ENCODE assay signal across 8 mouse cellular contexts in the genomic region with DNA sequence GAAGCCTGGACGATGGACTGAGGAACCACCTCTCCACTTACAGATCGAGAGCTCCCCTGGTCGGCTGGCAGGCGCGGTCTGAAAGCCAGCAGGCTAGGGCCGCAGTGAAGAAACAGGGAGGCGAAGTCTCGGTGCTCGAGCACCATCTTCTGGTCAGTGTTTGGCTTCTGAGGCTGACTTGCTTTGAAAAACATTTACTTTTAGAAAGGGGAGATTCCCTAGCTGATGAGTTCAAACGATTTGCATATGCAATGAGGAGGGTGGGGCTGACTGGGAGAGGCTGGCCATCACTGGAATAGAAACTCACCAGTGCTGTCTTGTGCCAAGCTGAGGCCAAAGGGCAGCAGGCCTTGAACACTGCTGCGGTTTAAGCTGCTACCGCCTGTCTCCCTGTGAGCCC. TPM values are rescaled to one million over a fixed set of nuclear protein-coding genes. Genes with fewer than 3 reads are reported as not detected.
DNase-seq lines count a peak whose midpoint lies in the region; ATAC-seq and TF ChIP-seq lines count a peak whose summit lies in the region.

No protein-coding gene starts in this region.

- 4% methylated on average over 12 of the region's 12 CpGs for WGBS in hindbrain, postnatal 0 days
- 4% methylated on average over 12 of the region's 12 CpGs for WGBS in midbrain, embryonic 11.5 days

- peak; percentile 87 for DNase-seq in CH12.LX (ENCODE audit: extremely low read depth)
- DNase-seq in adrenal gland, adult (ENCODE audit: inconsistent age in 2 of 2, low spot score in 1 of 2), result peak; percentile 84 to 91
- DNase-seq in embryo, embryonic 9.5 days (ENCODE audit: extremely low spot score), result peak; percentile 71
- peak; percentile 90 for DNase-seq in hindbrain, postnatal 0 days (ENCODE audit: low spot score)
- DNase-seq in left cerebral cortex, postnatal 10 days (ENCODE audit: extremely low spot score in 1 of 2, low spot score in 2 of 2), result peak; percentile 40 to 72
- peak; percentile 90 for DNase-seq in midbrain, embryonic 11.5 days (ENCODE audit: low spot score, missing footprints)
- DNase-seq in skeletal muscle tissue, adult 2 months (ENCODE audit: low read depth, low spot score), result peak; percentile 13
- no peak for DNase-seq in T-cell, adult 2 months (ENCODE audit: low spot score)

- H3K4me1 ChIP-seq in CH12.LX (ENCODE audit: control insufficient read depth in 1 of 2, insufficient read depth in 2 of 2), result peaks cover 4 to 20% of the 10 kb centered on the region in 2 experiments
- no peaks in the 10 kb centered on the region for H3K4me1 ChIP-seq in hindbrain, postnatal 0 days (ENCODE audit: insufficient read depth, low read length)
- peaks cover 3% of the 10 kb centered on the region for H3K4me1 ChIP-seq in midbrain, embryonic 11.5 days (ENCODE audit: control insufficient read depth, insufficient read depth, low read length)

- H3K27me3 ChIP-seq in CH12.LX (replicated peaks), result peaks cover 19% of the 10 kb centered on the region
- no peaks in the 10 kb centered on the region for H3K27me3 ChIP-seq in hindbrain, postnatal 0 days (ENCODE audit: insufficient read depth, low read length)
- peaks cover 22% of the 10 kb centered on the region for H3K27me3 ChIP-seq in midbrain, embryonic 11.5 days (ENCODE audit: control insufficient read depth, insufficient read depth, low read length)

- TF ChIP-seq CTCF in CH12.LX (conservative IDR thresholded peaks at IDR 0.05 in 1 of 2, IDR thresholded peaks at IDR 0.05 in 1 of 2; ENCODE audit: low read depth in 2 of 2, low read length in 2 of 2), result peak; percentile 14 to 90; a peak in 3 of 4 replicates
- peak; percentile 87 for TF ChIP-seq CTCF in hindbrain, postnatal 0 days (IDR thresholded peaks at IDR 0.05; ENCODE audit: low read depth)

- no peak for TF ChIP-seq POLR2A in CH12.LX (IDR thresholded peaks at IDR 0.05; ENCODE audit: low read depth, low read length)

- H3K9me3 ChIP-seq in CH12.LX (replicated peaks; ENCODE audit: low read length), result no peaks in the 10 kb centered on the region
- no peaks in the 10 kb centered on the region for H3K9me3 ChIP-seq in hindbrain, postnatal 0 days (ENCODE audit: low read length)
- no peaks in the 10 kb centered on the region for H3K9me3 ChIP-seq in midbrain, embryonic 11.5 days (ENCODE audit: control insufficient read depth, low read length)

- peak; percentile 79 for ATAC-seq in hindbrain, postnatal 0 days
- peak; percentile 79 for ATAC-seq in midbrain, embryonic 11.5 days (ENCODE audit: low FRiP score)

- TF ChIP-seq RAD21 in CH12.LX (IDR thresholded peaks at IDR 0.05; ENCODE audit: low read depth, low read length), result peak; percentile 92

- peak overlapping the region in 1 of 3 experiments; percentile 8 for H3K4me3 ChIP-seq in CH12.LX (replicated peaks in 1 of 3; ENCODE audit: low read depth in 2 of 3, low read length in 2 of 3, poor library complexity in 1 of 3)
- H3K4me3 ChIP-seq in hindbrain, postnatal 0 days (ENCODE audit: low read length), result no peak overlapping the region
- H3K4me3 ChIP-seq in midbrain, embryonic 11.5 days (ENCODE audit: low read depth, low read length), result no peak overlapping the region

- no peak overlapping the region for H3K4me2 ChIP-seq in CH12.LX (ENCODE audit: insufficient read depth, low read depth, poor library complexity, severe bottlenecking)
- no peak overlapping the region for H3K4me2 ChIP-seq in hindbrain, postnatal 0 days (ENCODE audit: low read depth, low read length)
- H3K4me2 ChIP-seq in midbrain, embryonic 11.5 days, result no peak overlapping the region

- H3K79me2 ChIP-seq in CH12.LX (replicated peaks; ENCODE audit: control insufficient read depth, extremely low read depth, insufficient read depth, poor library complexity, severe bottlenecking), result no peaks in the 10 kb centered on the region

- intact Hi-C loops in left cerebral cortex, postnatal 10 days (cut with DNase I), result loop anchor here (5.0 to 10.0 kb wide), 4 partner anchors 54 to 334 kb away; partner anchors contain the start of gene C1qc

- TF ChIP-seq EP300 in CH12.LX (IDR thresholded peaks at IDR 0.05; ENCODE audit: low read length), result no peak

- no peak overlapping the region for H3K9ac ChIP-seq in CH12.LX (ENCODE audit: insufficient read depth, low read depth)
- H3K9ac ChIP-seq in hindbrain, postnatal 0 days (replicated peaks; ENCODE audit: low read length), result no peak overlapping the region
- H3K9ac ChIP-seq in midbrain, embryonic 11.5 days (ENCODE audit: low read length), result no peak overlapping the region

- dilution Hi-C loops in CH12.LX (cut with MboI; ENCODE audit: extremely low pct_ligation_motif_present, extremely low pct_unique_long_range_greater_than_20kb, low sequenced_read_pairs), result no loop called here

- H3K36me3 ChIP-seq in CH12.LX (replicated peaks in 1 of 2; ENCODE audit: control insufficient read depth in 1 of 2, insufficient read depth in 1 of 2, low read length in 1 of 2), result peaks cover 10 to 54% of the 10 kb centered on the region in 2 experiments
- no peaks in the 10 kb centered on the region for H3K36me3 ChIP-seq in hindbrain, postnatal 0 days (ENCODE audit: insufficient read depth, low read length)
- H3K36me3 ChIP-seq in midbrain, embryonic 11.5 days (ENCODE audit: control insufficient read depth, insufficient read depth, low read length), result no peaks in the 10 kb centered on the region

- in situ Hi-C loops in CH12.LX (cut with MboI; ENCODE audit: low pct_ligation_motif_present, low pct_unique_long_range_greater_than_20kb, low sequenced_read_pairs), result loop anchor here (5.0 kb wide), 1 partner anchor 84 kb away; the partner anchor contains the start of gene C1qa

- H3K27ac ChIP-seq in CH12.LX (ENCODE audit: insufficient read depth, low read depth), result no peak overlapping the region
- H3K27ac ChIP-seq in hindbrain, postnatal 0 days, result peak overlapping the region; percentile 32
- no peak overlapping the region for H3K27ac ChIP-seq in midbrain, embryonic 11.5 days (ENCODE audit: low read depth, low read length)

TF ChIP-seq in CH12.LX, 34 proteins besides CTCF, POLR2A, EP300 and RAD21:
- TF ChIP-seq MAZ (IDR thresholded peaks at IDR 0.05; ENCODE audit: low read depth, low read length), result 0 out of 2 replicates have a peak, but pooled peaks have one; percentile 21
- TF ChIP-seq BHLHE40 (IDR thresholded peaks at IDR 0.05; ENCODE audit: low read depth, low read length), result peak; percentile 24; the same call in 1 of the 2 replicates
- TF ChIP-seq MAX (IDR thresholded peaks at IDR 0.05; ENCODE audit: low read length), result no peak
- TF ChIP-seq ELF1 (IDR thresholded peaks at IDR 0.05; ENCODE audit: low read depth, low read length), result 0 out of 2 replicates have a peak, but pooled peaks have one; percentile 39
- TF ChIP-seq ETS1 (conservative IDR thresholded peaks at IDR 0.05; ENCODE audit: low read depth, low read length), result peak; percentile 30
- TF ChIP-seq SMC3 (IDR thresholded peaks at IDR 0.05; ENCODE audit: low read depth, low read length), result peak; percentile 81
- no peak for TF ChIP-seq NRF1 (IDR thresholded peaks at IDR 0.05; ENCODE audit: low read depth, low read length)
- no peak for TF ChIP-seq CHD1 (IDR thresholded peaks at IDR 0.05; ENCODE audit: low read depth, low read length)
- TF ChIP-seq IRF4 (IDR thresholded peaks at IDR 0.05; ENCODE audit: low read depth, low read length), result peak; percentile 50; the same call in 1 of the 2 replicates
- no peak for TF ChIP-seq USF2 (conservative IDR thresholded peaks at IDR 0.05; ENCODE audit: low read depth, low read length)
- TF ChIP-seq UBTF (IDR thresholded peaks at IDR 0.05; ENCODE audit: low read depth, low read length), result no peak

RNA-seq across cellular contexts. Expression of gene Epha8, which starts 24.7 kb away (rescaled TPM):
- not detected in 2 replicates for total RNA-seq in CH12.LX (2012; rRNA removed)
- total RNA-seq in CH12.LX (2014; rRNA removed), result not detected in 2 replicates
- not detected in 2 replicates for polyA plus RNA-seq in CH12.LX (2012; ENCODE audit: insufficient read length, low read depth)
- 52.9 and 59.3 TPM in 2 replicates for total RNA-seq in hindbrain, postnatal 0 days (2014; rRNA removed)
- 13.3 and 14.2 TPM in 2 replicates for polyA plus RNA-seq in hindbrain, postnatal 0 days (2015; fragmentation: Nextera tagmentation; extraction: Ambion mirVana)
- 10 to 100 TPM; 13.5 to 15.0 TPM for total RNA-seq in left cerebral cortex, postnatal 10 days (2021)
- polyA plus RNA-seq in midbrain, embryonic 11.5 days (2014; fragmentation: Nextera tagmentation; extraction: Ambion mirVana), result 4.1 and 5.0 TPM in 2 replicates

Comparison
In these comparisons a context has a peak if more than half of its experiments do, and no peak if none do; other contexts are left out.
1. RNA of gene Epha8, which starts 24.7 kb away (total RNA-seq): 52.9 to 59.3 TPM in hindbrain, postnatal 0 days and 13.5 to 15.0 TPM in left cerebral cortex, postnatal 10 days; not detected in CH12.LX; every median in the first group is over 10 times any median in the second.